Mouse (Mus musculus): ENCODE results near the gene Aak1.
A peak's percentile ranks its signal among the peaks of the same experiment; 100 is the strongest.
"Not testable (repeated sequence)": the region's sequence is repeated elsewhere in the genome, so short reads cannot be mapped to it uniquely, and the experiment has no call there.

Gene Aak1

GRCm38 (mm10) chr6:86843636-86844035, 5.7 kb upstream of the Aak1 start:
- no peak for DNase-seq

GRCm38 (mm10) chr6:86846467-86846866, 2.9 kb upstream of the Aak1 start:
- no peak for DNase-seq

- no peak for DNase-seq
These were observed 1.5 kb upstream of the Aak1 start for GRCm38 (mm10) chr6:86847816-86848215.

GRCm38 (mm10) chr6:86848580-86848914, 770 bp upstream of the Aak1 start:
- DNase-seq = no peak

DNA sequence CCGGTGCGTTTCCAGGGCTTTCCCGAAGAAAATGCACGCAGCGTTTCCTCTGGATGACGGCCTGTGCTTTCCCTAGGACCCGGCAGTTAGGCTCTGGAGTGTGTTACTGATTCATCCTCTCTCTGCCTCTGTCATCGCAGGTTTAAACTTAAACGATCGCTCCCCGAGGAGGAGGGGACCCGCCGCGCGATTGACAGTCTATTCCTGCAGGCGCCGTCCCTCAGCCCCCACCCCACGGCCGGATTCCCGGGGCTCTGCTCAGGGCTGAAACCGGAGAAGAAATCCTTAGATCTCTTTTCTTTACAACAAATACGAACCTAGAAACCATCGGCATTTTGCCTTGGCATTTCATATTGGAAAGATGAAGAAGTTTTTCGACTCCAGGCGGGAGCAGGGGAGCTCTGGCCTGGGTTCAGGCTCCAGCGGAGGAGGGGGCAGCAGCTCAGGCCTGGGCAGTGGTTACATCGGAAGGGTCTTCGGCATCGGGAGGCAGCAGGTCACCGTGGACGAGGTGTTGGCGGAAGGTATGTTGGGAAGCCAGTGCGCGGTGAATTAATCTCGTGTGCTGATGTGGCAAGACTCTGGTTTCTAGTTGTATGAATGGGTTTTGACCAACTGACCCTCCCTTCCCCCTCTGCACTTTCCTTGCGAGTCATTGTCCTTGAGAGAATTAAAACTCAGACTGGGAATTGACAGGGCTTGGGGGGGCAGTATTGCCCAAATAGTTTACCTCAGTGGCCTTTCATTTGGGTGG, 552 bp downstream of the Aak1 start:
- DNase-seq = peak; percentile 73

DNA sequence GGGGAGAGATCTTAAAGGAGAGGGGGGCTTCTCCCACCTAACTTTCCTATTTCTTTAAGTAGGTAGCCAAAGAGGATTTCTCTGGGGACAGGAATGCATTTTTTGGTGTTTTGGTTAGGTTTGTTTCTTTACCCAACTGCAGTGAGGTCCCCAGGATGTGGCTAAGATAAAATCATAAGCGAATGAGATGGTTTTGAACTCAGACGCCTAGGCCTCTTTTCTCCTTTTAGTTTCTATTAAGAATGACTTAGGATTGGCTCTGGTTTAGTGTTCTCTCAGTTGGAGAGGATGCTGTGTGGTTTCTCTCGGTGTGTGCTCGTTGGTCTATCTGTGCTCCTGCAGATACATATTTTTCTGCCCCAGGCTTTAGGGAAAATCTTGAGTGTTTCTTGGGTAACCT, 1.3 kb downstream of the Aak1 start:
- no peak for DNase-seq

GRCm38 (mm10) chr6:86851561-86851960, 2.2 kb downstream of the Aak1 start:
- no peak for DNase-seq

DNA sequence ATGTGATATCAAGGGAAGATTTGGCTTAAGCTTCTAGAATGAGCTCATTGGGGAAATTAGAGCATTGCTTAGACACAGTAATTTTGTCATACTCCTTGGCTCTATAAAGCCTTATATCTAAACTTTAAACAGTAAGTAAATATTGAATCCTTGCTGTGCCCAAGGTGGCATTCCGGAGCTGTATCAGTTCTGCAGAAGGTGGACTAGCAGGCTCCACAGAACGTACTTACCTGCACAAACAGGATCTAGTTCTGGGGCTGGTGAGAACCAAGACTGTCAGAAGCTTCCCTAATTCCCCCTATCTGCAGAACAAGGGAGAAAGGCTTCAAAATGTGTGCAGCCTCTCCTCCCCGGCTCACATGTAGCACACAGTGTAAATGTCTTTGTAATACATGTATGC, 4.6 kb downstream of the Aak1 start:
- no peak for DNase-seq

DNA sequence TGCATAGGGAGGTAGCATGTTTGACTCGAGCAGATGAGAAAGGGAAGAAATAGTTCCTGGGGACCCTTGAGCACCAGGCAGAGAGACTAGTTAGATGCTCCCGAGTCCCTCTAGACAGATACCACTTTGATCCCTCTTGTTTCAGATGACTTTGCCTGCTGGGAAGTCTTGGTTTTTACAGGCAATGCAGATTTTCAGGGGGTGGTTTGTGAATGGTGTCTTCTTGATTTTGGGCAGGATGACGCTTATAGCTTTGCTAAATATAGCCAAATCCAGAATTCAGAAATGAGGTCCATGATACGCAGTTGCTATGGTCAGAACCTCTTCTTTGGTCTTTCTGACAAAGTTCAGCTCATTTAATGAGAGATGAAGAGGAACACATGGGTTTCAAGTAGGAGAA, 5.6 kb downstream of the Aak1 start:
- DNase-seq = no peak

GRCm38 (mm10) chr6:86858606-86859005, 9.3 kb downstream of the Aak1 start:
- DNase-seq = no peak

DNA sequence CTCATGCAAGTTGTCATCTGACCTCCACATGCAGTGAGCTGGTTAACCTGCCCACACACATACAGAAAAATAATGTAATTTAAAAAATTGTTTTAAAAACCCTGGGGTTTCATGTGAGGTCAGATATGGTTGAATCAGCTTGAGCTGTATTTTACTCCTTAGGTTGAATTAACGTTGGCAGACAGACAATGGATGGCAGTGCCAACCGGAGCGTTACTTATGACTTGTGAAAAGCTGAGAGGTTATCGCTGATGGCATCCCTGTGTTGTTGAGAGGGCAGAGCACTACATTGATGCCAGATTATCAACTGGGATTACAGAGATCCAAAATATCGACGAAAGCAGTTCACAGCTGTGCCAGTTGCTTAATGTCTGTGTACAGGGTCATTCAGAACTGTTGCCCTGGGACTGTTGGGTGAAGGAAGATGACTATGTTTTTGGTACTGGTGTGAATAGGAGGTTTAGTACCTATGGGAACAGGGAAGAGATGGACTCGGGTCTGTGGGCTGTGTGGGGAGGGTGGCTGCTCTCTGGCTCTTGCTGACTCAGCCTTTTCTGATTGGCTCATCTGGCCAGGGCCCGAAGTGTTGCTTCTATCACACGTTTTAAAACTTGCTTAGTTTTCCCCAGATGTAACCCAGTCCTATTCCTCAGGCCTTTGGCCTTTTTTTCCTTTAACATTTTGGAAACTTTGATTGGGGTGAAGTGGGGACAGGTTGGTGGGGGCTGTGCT, 11.6 kb downstream of the Aak1 start:
- peak; percentile 50 for DNase-seq

DNA sequence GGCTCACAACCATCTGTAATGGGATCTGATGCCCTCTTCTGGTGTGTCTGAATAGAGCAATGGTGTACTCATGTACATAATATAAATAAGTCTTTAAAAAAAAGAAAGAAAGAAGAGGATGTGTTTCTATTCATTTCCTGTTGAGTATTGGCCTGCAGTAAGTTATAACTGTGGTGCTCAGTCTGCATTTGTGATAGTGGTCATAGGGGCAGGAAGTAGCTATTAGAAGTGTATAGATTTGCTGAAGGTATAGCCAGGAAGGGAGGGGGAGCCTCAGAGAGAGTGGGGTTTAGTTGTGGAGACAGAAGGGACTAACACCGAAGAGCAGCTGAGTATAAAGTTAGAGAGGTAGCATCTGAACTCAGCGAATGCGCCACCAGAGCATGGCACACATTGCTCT, 15.0 kb downstream of the Aak1 start:
- DNase-seq = no peak

DNA sequence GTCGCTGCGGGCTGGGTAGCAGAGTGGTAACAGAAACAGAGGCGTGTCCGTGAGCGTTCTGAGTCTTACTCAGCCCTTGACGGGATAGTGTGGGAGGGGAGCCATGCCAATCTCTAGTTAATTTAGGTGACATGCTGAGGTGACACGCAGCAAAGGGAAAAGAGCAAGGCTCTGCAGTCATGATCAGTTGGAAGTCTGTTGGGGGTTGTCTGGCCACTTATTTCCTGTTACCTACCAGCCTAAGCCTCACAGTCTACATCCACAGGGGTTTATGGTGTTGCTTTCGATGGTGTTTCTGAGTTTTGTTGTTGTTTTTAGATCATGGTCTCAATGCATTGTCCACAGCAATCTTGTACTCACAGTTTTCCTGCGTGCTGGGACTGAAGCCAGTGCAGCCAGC, 21.0 kb downstream of the Aak1 start:
- no peak for DNase-seq

DNA sequence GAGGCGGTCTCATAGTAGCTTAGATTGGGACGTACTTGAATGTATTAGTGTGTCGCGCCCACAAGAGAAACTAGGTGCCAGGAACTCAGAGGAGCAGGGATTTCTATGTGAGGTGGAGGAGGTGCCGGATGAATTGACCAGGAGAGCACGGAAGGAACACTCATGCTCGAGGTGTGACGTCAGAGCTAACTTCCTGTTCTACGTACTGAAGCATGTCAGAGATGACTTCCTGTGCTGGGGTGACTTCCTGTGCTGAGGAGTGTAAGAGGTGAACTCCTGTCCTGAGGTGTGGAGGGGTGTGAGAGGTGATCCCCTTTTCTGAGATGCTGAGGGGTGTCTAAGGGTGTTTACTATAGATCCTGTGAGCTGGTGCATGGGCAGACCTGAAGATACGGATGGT, 22.5 kb downstream of the Aak1 start:
- no peak for DNase-seq

GRCm38 (mm10) chr6:86874711-86875375, 25.5 kb downstream of the Aak1 start:
- peak; percentile 39 for DNase-seq

- DNase-seq = no peak
These were observed 27.1 kb downstream of the Aak1 start for GRCm38 (mm10) chr6:86876451-86876850.

- DNase-seq = not testable (repeated sequence)
These were observed 29.3 kb downstream of the Aak1 start for GRCm38 (mm10) chr6:86878656-86879055.

GRCm38 (mm10) chr6:86879314-86879713, 30.0 kb downstream of the Aak1 start:
- peak; percentile 67 for DNase-seq

DNA sequence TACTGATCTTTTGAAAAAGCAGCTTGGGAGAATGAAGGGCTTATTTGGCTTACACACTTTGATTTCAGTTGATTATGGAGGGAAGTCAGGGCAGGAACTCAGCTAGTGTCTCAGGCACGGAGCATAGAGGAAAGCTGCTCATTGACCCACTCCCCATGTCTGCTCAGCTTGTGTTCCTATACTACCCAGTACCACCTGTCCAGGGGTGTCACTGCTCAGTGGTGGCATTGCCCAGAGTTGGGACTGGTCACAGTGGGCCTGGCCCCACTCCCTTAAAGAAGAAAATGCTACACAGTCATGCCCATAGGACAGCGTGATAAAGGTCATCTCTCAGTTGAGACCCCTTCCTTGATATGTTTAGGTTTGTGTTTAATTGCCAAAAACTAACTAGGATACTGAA, 34.9 kb downstream of the Aak1 start:
- DNase-seq = no peak

DNA sequence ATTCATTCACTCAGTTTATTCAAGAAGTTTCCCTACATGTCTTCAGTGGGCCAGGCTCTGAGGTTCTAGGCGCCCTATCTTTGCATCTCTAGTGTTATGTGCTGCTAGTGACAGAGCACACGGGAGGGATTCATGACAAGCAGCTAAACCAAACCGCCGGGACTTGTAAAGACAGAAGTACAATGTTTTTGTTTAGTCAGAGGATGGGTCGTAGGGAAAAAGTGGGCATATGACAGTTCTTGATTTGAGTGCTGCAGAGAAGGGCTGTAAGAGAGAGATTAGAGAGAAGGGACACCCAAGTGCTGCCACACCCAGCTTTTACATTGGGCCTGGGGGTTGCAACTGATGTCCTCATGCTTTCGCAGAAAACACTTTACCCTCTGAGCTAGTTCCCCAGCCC, 35.4 kb downstream of the Aak1 start:
- no peak for DNase-seq

DNA sequence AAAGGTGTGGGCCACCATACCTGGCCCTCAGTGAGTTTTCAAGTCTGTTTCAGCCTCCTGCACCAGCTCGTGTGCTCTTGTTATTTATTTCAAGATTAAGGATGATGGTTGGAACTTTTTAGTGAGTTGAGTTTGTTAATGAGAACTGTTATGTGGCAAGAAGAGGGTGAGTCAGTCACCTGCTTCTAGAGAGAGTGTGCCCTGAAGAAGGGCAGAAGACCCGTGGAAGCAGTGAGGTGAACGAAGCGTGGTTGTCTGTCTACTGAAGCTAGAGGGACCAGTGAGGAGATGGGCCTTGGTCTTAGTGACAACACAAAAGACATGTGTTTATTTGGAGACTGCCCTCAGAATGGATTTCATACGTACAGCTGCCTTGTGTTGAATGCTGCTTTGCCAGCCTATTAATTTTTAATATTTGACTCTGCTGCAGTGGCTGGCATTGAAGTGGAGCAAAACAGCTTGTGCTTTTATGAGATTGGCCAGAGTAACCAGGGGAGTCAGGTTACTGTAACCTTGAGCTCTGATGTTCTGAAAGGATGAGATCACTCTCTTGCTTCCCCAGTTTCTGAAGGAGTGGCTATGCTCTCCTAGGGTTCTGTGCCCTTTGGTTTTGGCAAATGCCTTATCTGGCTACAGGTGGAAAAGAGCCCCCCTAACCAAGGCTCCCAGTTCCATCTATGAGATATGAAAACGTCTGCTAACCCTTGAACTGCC, 36.7 kb downstream of the Aak1 start:
- DNase-seq = no peak

DNA sequence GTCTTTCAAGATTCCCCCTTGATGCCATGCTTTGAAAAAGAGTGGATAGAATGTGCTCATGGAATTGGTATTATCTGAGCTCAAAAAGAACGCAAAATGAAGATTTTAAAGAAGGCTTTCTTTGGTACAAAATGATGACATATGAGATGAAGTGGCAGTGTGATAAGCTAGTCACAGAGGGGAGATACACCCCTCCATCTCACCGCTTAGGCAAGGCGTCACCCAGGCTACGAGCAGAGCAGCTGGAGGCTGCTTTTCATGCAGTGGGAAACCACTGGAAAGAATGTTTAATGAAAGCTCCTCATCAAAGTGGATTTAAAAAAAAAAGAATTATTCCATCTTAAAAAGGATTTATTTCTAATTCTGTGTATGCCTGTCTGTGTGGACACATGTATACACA, 37.5 kb downstream of the Aak1 start:
- DNase-seq = no peak

- DNase-seq = peak; percentile 59
These were observed 48.2 kb downstream of the Aak1 start for GRCm38 (mm10) chr6:86897520-86897919.

GRCm38 (mm10) chr6:86899053-86899452, 49.7 kb downstream of the Aak1 start:
- peak; percentile 76 for DNase-seq
